Mouse (Mus musculus) kidney, postnatal 14 days (tissue): ENCODE results near the gene Gm45711.
"Not testable (repeated sequence)": the region's sequence is repeated elsewhere in the genome, so short reads cannot be mapped to it uniquely, and the experiment has no call there.

Experiments
- DNase-seq: peaks from one replicate; pipeline ENCODE4 v3.0.0; 2022; ENCODE audit warnings: mixed read lengths

The Gm45711 gene

GRCm38 (mm10) chr8:104309441-104310155 is at the start of gene Gm45711, which contains the start of gene Cmtm1:
Gene Gm45711 (minus strand): TSS chr8:104310081.
Gene Cmtm1 (minus strand): TSS chr8:104310145.
- DNase-seq, result not testable (repeated sequence)

DNA sequence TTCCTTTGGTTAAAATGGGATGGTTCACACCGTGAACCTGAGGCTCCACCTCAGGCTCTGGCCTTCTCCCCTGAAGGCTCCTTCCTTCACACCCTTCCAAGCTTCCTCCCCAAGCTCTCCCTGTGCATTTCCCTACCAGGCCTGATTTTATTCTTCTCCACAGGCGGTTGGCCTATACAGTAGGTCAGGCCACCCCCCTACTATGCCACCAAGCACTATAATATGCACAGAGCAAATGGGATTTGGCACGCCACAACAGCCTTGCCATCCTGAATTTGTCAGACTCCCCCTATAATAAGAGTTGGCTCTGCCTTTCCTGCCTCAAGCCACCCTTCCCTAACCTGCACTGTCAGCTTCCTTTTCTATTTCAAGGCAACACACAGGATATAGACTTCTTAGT is 48.8 kb upstream of the Gm45711 start:
- DNase-seq, result no peak

DNA sequence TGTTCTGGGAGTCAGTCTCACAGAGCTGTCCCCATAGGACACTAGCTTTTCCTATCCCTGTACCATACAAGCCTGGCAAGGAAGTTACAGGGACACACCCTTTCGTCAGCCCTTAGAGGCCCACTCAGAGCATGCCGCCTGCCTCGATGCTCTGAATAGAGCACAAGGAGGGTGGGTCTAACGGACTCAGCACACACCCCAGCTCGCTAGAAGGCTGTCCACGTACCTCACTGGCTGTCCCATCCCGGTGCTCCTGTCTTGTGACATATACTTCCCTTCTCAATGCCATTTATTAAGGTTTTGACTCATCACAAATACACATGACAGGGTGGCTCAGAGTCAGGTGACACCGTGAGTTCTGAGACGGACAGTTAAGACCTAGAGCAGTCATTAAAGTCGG is 44.6 kb upstream of the Gm45711 start:
- DNase-seq, result no peak

DNA sequence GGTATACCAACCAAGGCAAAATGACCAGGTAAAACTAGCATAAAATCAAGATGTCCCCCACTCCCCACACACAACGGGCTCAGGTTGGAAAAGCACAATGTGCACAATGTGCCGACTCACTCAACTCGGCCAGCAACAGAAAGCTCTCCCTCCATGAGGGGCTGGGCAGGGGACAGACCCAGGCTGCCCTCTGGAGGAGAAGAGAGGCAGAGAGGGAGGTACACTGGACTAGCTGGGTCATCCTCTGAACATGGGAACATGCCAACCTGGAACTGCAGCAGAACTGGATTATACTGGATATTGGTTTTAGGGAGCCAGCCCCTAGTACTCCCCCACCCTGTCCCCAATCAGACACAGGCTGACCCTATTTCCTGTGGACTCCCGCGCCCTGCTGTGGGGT is 43.3 kb upstream of the Gm45711 start:
- DNase-seq, result no peak

- no peak for DNase-seq
These were observed 40.2 kb upstream of the Gm45711 start for GRCm38 (mm10) chr8:104350047-104350446.

DNA sequence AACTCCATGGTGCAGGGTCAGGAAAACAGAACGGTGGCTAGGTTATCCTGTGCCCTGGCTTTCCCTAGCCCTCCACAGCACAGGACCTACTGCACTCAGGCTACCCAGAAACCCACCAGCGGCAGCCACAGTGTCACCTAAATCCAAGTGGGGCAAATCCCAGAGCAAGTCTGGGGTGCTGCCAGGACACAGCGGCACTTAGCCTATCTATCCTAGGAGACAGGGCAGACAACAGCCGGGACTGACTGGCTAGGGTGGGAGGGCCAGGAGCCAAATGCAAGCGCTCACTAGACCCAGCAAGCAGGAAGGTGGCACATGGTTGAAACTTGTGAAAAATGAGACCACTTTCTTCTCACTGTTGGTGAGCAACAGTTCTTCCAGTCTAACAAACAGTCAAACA is 39.1 kb upstream of the Gm45711 start:
- DNase-seq, result no peak

DNA sequence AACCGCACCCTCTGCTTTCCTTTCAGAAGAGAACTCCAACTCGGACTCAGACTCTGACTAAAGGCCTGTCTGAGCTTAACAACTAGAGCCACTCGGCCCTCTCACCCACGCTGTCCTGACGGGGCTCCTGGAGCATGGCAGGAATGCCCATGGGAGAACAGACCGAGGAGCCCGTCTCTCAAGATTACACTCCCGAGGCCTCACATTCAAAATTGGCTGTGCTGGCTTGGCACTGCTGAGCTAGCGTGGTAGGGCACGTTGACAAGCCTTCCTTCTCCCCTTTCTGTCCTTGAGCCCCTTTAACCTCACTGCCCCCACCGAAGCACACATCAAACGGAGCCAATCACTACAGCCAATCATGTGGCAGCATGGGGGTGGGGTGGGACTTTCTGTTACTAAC is 36.8 kb upstream of the Gm45711 start:
- DNase-seq, result no peak

DNA sequence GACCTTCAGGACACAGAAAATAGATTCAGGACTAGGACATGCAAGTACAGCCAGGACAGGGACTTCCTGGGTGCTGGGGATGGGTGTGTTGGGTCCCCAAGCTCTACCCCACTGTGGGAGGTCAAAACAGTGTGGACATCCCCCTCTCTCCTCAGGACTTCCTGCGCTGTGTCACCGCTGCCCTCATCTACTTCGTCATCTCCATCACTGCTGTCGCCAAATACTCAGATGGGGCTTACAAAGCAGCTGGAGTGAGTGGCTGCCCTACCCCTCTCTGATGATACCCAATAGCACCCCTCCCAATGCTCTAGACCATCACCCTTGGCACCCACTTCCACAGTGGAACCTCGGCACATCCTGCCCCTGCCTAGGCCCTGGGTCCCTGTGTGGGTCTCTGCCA is 34.7 kb upstream of the Gm45711 start:
- no peak for DNase-seq

GRCm38 (mm10) chr8:104343957-104344356 is 34.1 kb upstream of the Gm45711 start:
- peak; percentile 89 for DNase-seq

- DNase-seq, result no peak
These were observed 32.5 kb upstream of the Gm45711 start for GRCm38 (mm10) chr8:104342426-104342825.

DNA sequence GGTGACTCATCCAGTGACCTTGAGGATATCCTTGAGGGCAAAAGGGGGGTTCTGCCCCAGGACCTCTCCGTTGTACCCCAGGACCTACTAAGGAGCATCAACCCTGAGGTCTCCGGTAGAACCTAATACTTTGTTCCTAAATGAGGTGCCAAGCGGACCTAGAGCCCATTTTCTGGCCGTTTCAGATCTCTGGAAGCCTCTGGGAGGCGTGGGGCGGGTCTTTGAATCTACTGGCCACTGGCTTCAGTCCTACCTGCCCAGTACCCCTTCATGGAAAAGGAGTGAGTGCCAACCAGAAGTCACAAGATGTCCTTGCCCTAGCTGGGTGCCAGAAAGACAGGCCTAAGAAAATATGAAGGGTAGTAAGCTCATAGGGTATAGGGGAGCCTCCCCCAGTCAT is 31.8 kb upstream of the Gm45711 start:
- no peak for DNase-seq

- peak; percentile 80 for DNase-seq
These were observed 31.3 kb upstream of the Gm45711 start for GRCm38 (mm10) chr8:104341106-104341561.

DNA sequence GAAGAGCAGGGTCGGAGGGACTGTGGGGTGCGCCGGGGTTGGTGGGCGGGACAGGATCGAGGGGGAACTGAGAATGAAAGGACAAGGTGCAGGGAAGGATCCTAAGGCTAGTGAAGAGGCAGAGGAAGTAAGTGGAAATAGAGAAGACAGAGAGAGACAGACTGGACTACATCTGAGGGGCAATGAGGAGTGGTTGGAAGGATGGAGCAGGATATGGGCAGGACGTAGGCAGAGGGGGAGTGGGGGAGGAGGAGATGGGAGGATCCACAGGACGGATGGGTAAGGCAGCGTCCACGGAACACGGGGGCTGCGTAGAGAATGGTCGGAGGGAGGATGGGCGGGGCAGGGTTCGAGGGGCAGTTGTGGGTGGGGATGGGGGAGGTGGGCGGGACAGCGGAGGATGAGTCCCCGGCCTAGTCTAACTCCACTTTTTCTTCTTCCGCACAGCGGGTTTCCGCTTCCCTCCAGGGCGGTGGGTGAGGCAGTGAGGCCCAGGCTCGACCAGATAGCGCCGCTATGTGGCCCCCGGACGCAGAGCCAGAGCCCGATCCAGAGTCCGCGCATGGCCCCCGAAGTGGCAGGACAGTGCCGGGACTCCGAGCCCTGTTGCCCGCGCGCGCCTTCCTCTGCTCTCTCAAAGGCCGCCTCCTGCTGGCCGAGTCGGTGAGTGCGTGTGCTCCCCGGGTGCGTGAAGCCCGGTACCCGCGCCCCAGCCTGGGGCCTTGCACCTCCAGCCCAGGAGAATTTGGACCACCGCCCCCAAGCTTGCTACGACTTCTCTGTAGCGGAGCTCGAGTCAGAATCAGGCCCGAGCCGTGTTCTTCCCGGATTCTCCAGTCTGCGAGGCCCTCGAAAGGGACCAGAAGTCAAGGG is 30.6 kb upstream of the Gm45711 start:
- peak; percentile 87 for DNase-seq

DNA sequence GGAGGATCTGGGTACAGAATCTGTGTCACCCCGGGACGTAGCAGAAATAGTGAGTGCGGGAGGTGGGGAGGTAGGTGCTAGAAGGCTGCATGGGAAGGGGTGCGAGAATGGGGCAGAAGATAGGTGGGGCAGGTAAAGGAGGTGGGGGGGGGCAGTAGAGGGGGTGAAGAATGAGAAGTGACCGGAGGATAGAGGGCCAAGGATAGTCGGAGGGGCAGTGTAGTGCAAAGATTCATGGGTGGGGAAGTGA is 30.0 kb upstream of the Gm45711 start:
- no peak for DNase-seq

GRCm38 (mm10) chr8:104339229-104339982 is 29.5 kb upstream of the Gm45711 start, which contains the start of gene Cmtm3:
Gene Cmtm3 (plus strand): TSS chr8:104339410.
- peak; percentile 44 for DNase-seq

DNA sequence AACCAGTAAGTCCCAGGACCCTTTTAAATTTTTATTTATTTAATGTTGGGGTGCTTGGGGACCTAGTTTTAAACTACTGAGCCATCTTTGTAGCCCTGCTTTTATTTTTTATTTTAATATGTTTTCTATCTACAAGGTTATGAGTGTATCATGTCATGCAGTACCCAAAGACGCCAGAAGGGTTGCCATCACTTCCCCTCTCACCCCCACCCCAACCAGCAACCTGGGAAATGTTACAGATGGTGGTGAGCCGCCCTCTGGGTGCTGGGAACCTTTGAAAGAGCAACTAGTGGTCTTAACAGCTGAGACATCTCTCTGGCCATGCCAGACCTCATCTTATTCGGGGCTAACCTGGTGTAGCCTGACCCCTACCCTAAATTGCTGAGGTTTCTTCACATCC is 28.0 kb upstream of the Gm45711 start:
- DNase-seq, result no peak

DNA sequence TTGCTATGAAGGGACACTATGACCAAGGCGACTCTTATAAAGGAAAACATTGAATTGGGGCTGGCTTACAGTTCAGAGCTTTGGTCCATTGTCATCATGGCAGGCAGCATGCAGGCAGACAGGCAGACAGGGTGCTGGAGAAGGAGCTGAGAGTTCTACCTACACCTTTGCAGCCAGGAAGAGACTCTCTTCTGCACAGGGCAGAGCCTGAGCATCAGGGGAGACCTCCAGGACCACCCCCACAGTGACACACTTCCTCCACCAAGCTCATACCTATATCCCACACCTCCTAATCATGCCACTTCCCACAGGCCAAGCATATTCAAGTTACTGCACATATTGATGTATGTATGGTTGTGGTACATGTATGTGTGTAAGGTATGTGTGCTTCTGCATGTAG is 26.9 kb upstream of the Gm45711 start:
- no peak for DNase-seq

DNA sequence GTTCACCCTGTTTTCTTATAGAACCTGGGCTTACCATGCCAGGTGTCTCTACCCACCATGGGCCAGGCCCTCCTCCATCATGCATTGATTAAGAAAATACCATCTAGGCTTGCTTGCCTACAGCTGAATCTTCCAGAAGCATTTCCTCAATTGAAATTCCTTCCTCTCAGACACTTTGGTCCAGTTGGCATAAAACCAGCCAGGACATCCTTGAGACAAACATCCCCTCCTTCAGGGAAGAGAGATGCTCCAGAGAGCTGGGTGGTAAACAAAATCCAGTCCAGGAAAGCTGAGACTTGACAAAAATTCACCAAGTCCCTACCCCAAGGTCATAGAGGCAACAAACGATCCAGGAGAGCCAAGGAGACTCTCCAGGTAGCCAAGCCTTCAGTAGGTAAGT is 24.3 kb upstream of the Gm45711 start:
- no peak for DNase-seq

GRCm38 (mm10) chr8:104333786-104334185 is 23.9 kb upstream of the Gm45711 start:
- DNase-seq, result no peak

DNA sequence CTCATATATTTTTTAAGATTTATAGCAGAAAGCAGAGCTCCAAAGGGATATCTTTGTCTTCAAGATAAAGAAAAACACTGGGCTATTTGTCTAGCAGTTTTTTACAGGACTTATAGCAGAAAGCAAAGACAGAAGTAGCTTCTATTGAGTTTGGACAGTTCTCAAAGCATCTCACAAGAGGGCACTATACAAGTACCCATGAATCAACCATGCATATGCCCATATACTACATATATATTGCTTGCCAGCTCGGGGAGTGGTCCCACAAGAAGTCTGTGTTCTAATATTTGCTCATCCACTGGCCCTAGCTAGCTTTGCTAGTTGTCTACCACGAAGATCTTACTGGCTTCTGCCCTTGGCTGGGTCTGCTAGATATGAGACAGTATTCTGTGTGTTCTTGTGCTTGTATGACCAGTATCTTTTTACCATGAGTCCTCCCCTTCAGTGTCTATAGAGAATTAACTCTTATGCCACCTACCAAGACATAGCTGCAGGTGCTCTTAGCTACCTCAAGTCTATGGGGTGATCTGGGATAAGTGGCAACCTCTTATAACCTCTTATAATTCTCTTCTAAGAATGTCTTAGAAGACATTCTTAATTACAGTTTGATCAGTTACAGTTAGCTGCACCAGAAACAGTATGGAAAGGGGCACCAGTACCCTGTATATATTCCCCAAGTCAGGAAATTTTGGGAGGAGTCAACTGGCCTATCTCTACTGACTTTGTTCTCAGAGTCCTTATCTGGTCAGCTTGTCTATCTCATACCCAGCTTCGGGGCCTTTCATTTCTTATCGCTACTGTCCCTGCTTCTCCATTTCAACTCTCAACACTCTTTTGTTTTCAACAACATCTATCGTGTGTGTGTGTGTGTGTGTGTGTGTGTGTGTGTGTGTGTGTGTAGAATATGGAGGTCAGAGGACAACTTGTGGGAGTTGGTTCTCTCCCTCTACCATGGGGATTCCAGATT is 23.1 kb upstream of the Gm45711 start:
- DNase-seq, result no peak

DNA sequence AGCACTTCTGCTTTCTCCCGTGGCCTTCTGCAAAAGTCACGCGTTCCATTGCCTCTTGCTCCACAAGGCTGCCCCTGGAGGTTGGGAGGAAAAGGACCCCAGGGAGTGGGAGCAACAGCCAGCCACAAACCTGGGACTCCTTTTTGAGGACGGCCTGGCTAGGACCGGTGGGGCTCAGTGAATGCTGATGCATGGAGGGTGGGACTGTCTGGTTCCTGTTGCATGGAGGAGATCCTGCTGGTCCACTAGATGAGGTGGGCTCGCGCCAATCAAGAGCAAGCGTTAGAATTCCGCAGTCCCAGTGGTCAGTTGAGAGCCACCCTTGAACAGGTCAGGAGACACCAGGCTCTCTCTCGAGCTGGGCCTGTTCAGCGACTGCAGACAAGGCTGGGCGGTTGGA is 12.0 kb upstream of the Gm45711 start, which contains the start of gene Cmtm2b:
Gene Cmtm2b (plus strand): TSS at position 301 of the 400 bp plus-strand sequence.
- DNase-seq, result not testable (repeated sequence)

DNA sequence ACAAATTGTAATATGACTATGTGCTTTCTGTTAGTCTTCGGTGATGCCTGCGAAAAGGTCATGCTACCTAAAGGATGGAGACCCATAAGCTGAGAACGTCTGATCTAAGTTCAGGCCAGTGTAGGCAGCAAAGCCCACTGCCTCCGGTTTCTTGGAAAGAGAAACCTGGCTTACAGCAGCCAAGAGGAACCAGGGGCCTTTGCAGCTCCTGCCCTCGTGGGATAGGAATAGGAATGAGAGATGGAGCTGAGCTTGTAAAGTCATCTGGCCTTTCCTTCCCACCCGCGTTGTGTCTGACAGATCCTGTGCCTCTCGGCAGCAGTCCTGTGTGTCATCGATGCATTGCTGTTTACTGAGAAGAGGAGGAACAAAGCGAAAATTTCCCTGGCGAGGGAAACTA is 11.4 kb upstream of the Gm45711 start, which contains the start of gene Gm11020:
Gene Gm11020 (plus strand): TSS at position 301 of the 400 bp plus-strand sequence.
- not testable (repeated sequence) for DNase-seq
